Mouse (Mus musculus) layer of hippocampus, adult 6 months (tissue): ENCODE data around the gene Slc35f1. TPM values are rescaled to one million over a fixed set of nuclear protein-coding genes. Genes with fewer than 3 reads are reported as not detected.

Experiments used
- long read RNA-seq, 2 experiments: library from polyadenylated mRNA; unstranded; transcript quantifications; one replicate each; pipeline ENCODE4 v2.0.0; 2019 to 2020
- polyA plus RNA-seq: library from polyadenylated mRNA; unstranded; fragments of <200 nt; fragmentation: Nextera tagmentation; gene quantifications from 2 replicates; pipeline ENCODE4 v1.2.3, GENCODE M21; 2021

Slc35f1 gene
- 13.7 and 15.1 TPM in 2 replicates for polyA plus RNA-seq
- long read RNA-seq, experiment 1, partial matches to known transcripts = 0 of 7 reads
- long read RNA-seq, experiment 1, other reads (novel, unspliced or antisense) = 7 of 7 reads
- long read RNA-seq, experiment 2, partial matches to known transcripts = 4 of 10 reads
- long read RNA-seq, experiment 2, other reads (novel, unspliced or antisense) = 6 of 10 reads

GRCm38 (mm10) chr10:52690334-52690991, at the start of gene Slc35f1:
Gene Slc35f1, plus strand, starts transcription at chr10:52690533.

